Mouse (Mus musculus) forebrain, embryonic 11.5 days (tissue): ENCODE measurements around the gene Hoxa9. TPM values are rescaled to one million over a fixed set of nuclear protein-coding genes. Genes with fewer than 3 reads are reported as not detected.

Experiments used
- ATAC-seq: fragments of 200-750 bp; cut with Nextera tagmentation; replicated peaks from 2 replicates; pipeline ENCODE4 v1.8.0; 2017; ENCODE audit warnings: moderate TSS enrichment; ENCODE audit not compliant: low FRiP score
- DNase-seq: peaks from one replicate; pipeline ENCODE4 v3.0.0-alpha.2; 2017; ENCODE audit warnings: low spot score
- H3K27ac ChIP-seq: fragments of 300-500 bp; sonication (generic); 2 replicates; pipeline ENCODE4 v1.5.1; 2014; ENCODE audit warnings: low read depth, low read length
- H3K27me3 ChIP-seq: fragments of 300-500 bp; sonication (generic); 2 replicates; pipeline ENCODE4 v1.6.1; 2014; ENCODE audit warnings: mild to moderate bottlenecking, low read length, mixed read lengths; ENCODE audit not compliant: control insufficient read depth, insufficient read depth
- H3K36me3 ChIP-seq: fragments of 300-500 bp; sonication (generic); 2 replicates; pipeline ENCODE4 v1.6.1; 2014; ENCODE audit warnings: mild to moderate bottlenecking, low read length, moderate library complexity, mixed read lengths; ENCODE audit not compliant: control insufficient read depth, insufficient read depth
- H3K4me1 ChIP-seq: fragments of 300-500 bp; sonication (generic); replicated peaks from 2 replicates; pipeline ENCODE4 v1.6.1; 2014; ENCODE audit warnings: low read length, mixed read lengths; ENCODE audit not compliant: control insufficient read depth, insufficient read depth
- H3K4me2 ChIP-seq: fragments of 300-500 bp; sonication (generic); 2 replicates; pipeline ENCODE4 v1.6.1; 2014; ENCODE audit warnings: low read depth, mild to moderate bottlenecking, low read length, moderate library complexity, mixed read lengths; ENCODE audit not compliant: severe bottlenecking
- H3K4me3 ChIP-seq: fragments of 300-500 bp; sonication (generic); 2 replicates; pipeline ENCODE4 v1.5.1; 2014; ENCODE audit warnings: low read depth, low read length
- H3K9ac ChIP-seq: fragments of 300-500 bp; sonication (generic); 2 replicates; pipeline ENCODE4 v1.6.1; 2014; ENCODE audit warnings: low read length
- H3K9me3 ChIP-seq: fragments of 300-500 bp; sonication (generic); 2 replicates; pipeline ENCODE4 v1.6.1; 2016; ENCODE audit warnings: low read length, mixed read lengths; ENCODE audit not compliant: control insufficient read depth
- WGBS: fragments of 180-500 bp; shearing (Covaris S2); extraction: QIAGEN DNeasy Blood & Tissue Kit; methylation state at CpG from one replicate; pipeline ENCODE4 v1.1.7; 2014; 5-methylcytosine and 5-hydroxymethylcytosine counted together
- polyA plus RNA-seq: library from polyadenylated mRNA; unstranded; fragments of >200 nt; fragmentation: Nextera tagmentation; extraction: Ambion mirVana; gene quantifications from 2 replicates; pipeline ENCODE4 v1.2.1, GENCODE M21; 2014

Gene Hoxa9
- polyA plus RNA-seq, 1 experiment from 2014 or later = not detected

DNA sequence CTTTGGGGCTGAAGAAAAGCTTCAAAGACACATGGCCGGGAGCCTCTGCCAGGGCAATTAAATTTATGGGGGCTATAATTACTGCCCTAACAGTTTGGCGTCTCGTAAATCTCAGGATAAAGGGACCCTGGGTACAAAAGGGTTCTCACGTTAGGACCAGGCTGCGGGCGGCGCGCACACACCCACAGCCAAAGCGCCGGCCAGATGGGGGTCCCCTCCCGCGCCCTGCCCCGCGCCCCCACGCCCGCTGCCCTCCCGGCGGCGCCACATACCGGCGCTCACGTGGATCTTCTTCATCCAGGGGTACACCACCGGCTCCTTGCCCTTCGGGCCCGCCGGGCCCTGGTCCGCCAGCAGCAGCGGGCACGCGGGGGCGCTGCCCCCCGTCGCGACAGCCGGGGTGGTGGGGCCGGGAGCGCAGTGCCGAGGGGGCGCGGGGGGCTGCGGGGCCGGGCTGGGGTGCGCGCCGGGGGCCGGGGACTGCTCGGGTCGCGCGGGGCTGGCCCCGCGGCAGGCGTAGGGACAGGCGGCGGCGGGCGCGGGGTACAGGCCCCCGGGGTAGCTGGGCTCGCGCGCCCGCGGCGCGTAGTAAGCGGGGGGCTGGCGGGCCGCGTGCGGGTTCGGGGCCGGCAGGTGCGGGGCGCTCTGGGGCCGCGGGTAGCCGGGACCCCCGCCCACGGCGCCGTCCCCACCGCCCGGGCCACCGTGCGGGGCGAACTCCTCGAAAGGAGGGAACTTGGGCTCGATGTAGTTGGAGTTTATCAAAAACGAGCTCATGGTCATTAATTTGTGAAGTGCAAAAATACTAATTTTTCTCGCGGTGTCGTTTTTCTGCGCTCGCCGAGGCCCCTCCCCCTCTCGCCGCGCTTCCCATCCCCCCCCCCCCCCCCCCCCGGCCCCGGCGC lies 39.7 kb downstream of the Hoxa9 start, which contains the start of gene Hoxa4:
TSS of gene Hoxa4 (minus strand) at position 848 of the 905 bp plus-strand sequence.
- WGBS = under 1% methylated on average over 91 of the region's 102 CpGs
- no peaks in the 10 kb centered on the region for H3K36me3 ChIP-seq
- H3K4me1 ChIP-seq = peaks cover 10% of the 10 kb centered on the region; the same call in 1 of the 2 replicates
- DNase-seq (peak; percentile 58), ATAC-seq (no peak; the same call in 1 of the 2 replicates)
- no peak within 1 kb of the TSS for H3K27ac ChIP-seq
- no peak within 1 kb of the TSS; the same call in 1 of the 2 replicates for H3K9ac ChIP-seq
- H3K4me2 ChIP-seq = peak within 1 kb of the TSS; percentile 79
- no peaks in the 10 kb centered on the region for H3K9me3 ChIP-seq
- H3K27me3 ChIP-seq = peaks cover 100% of the 10 kb centered on the region
- H3K4me3 ChIP-seq = peak within 1 kb of the TSS; percentile 32

DNA sequence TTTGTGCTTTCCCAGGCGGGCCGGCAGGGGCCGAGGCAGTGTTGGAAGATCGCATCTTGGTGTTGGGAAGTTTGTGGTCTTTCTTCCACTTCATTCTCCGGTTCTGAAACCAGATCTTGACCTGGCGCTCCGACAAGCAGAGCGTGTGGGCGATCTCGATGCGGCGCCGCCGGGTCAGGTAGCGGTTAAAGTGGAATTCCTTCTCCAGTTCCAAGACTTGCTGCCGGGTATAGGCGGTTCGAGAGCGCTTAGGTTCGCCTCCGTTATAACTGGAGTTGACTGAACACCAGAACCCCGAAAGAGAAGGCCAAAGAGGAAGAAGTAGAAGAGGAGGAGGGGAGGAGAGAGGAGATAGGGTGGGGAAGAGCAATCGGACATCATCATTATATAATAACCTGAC lies 40.5 kb downstream of the Hoxa9 start:
- Histone ChIP-seq H3K4me3 (no peak overlapping the region), H3K27ac (no peak overlapping the region)

DNA sequence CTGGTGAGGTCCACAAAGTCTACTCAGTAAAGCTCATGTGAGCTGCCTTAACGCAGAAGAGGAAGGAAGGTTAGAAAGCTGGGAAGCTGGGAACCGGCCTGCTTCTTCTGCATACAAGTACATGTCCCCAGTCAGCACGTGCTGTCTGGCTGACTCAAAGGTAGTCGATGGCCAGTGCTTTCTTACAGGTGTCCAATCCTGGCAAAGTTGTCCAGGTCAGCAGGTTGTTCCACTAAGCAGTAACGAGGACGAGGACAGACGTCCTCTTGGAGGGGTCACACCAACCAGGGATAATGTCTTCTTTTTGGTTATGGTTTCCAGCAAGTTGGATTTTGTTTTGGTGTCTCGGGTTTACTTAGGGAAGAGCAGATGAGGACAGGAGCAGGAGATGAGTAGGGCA lies 41.0 kb downstream of the Hoxa9 start:
- no peak overlapping the region for H3K9ac ChIP-seq
- ATAC-seq = no peak
- no peak overlapping the region for H3K4me3 ChIP-seq
- H3K27me3 ChIP-seq = peaks cover 100% of the 10 kb centered on the region
- peaks cover 10% of the 10 kb centered on the region; the same call in 1 of the 2 replicates for H3K4me1 ChIP-seq
- peak; percentile 54 for DNase-seq
- 5% methylated on average over 8 of the region's 8 CpGs for WGBS
- no peak overlapping the region for H3K27ac ChIP-seq
- H3K9me3 ChIP-seq = no peaks in the 10 kb centered on the region
- no peaks in the 10 kb centered on the region for H3K36me3 ChIP-seq
- no peak overlapping the region for H3K4me2 ChIP-seq

More for the DNA sequence above, 40.5 kb downstream of the Hoxa9 start:
- Histone ChIP-seq H3K9ac (no peak overlapping the region), H3K4me1 (peaks cover 10% of the 10 kb centered on the region; the same call in 1 of the 2 replicates), H3K27me3 (peaks cover 100% of the 10 kb centered on the region), H3K36me3 (no peaks in the 10 kb centered on the region), H3K9me3 (no peaks in the 10 kb centered on the region), H3K4me2 (no peak overlapping the region)
- under 1% methylated on average over 23 of the region's 23 CpGs for WGBS
- DNase-seq (no peak), ATAC-seq (no peak)

DNA sequence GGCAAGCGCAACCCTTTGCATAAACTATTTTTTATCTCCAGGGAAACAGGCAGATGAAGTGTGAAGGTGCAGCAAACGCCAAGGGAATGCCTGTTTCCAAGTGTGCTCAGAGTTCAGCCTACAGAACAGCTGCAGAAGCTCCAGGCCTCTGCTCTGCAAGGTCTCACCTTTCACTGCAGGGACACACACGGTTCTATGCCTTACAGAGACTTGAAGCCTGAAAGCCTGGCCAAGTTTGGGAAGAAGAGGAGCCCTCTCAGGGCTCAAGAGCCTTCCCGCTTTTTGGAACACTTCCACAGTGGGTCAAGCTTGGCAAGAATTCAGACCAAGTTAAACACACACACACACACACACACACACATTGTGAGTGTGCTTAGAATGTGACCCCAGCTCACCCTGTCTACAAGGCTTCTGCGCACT lies 41.7 kb downstream of the Hoxa9 start:
- no peak overlapping the region for H3K27ac ChIP-seq
- H3K4me3 ChIP-seq = no peak overlapping the region
- H3K36me3 ChIP-seq = no peaks in the 10 kb centered on the region
- DNase-seq (peak; percentile 52), ATAC-seq (no peak)
- peaks cover 100% of the 10 kb centered on the region for H3K27me3 ChIP-seq
- 7% methylated on average over 5 of the region's 5 CpGs for WGBS
- no peak overlapping the region for H3K4me2 ChIP-seq
- peaks cover 10% of the 10 kb centered on the region; the same call in 1 of the 2 replicates for H3K4me1 ChIP-seq
- no peaks in the 10 kb centered on the region for H3K9me3 ChIP-seq
- H3K9ac ChIP-seq = no peak overlapping the region

DNA sequence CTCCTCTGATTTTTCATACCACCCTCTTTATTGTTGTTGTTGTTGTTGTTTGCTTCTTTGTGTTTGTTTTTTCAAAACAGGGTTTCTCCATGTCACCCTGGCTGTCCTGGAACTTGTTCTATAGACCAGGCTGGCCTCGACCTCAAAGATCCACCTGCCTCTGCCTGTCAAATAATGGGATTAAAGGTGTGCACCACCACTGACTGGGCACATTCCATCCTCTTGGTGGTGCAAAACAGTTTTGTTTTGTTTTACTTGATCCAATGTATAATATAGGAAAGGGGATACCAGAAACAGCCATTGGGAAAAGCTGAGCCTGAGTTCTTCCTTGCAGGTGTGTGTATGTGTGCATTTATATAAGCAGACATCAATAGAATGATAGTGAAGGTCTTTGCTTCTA lies 44.4 kb downstream of the Hoxa9 start:
- WGBS = 0% methylated on average over 1 of the region's 1 CpGs
- Histone ChIP-seq H3K4me2 (no peak overlapping the region), H3K27me3 (peaks cover 100% of the 10 kb centered on the region)

DNA sequence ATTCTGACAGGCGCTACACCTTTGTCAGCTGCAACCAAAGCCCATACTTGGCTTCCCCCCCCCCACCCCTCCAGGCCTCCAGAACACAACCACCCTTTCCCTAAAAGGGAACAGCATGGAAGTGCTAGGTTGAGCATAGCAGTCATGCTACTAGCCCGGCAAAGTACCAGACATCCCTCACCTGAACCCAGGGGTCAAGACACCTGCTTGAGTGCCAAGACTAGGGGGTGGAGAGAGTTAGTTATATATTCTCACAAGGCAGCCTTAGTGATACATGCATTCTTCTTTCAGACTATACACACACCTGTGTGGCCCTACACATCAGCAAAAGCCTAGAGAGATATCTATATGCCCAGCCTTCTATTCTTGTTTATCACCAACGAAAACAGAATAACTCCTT lies 45.1 kb downstream of the Hoxa9 start:
- H3K36me3 ChIP-seq = no peaks in the 10 kb centered on the region
- WGBS = 6% methylated on average over 3 of the region's 3 CpGs
- H3K4me2 ChIP-seq = no peak overlapping the region
- peaks cover 100% of the 10 kb centered on the region for H3K27me3 ChIP-seq
- H3K9ac ChIP-seq = no peak overlapping the region
- H3K4me3 ChIP-seq = no peak overlapping the region
- no peaks in the 10 kb centered on the region for H3K4me1 ChIP-seq
- H3K27ac ChIP-seq = no peak overlapping the region
- peak; percentile 46 for DNase-seq
- ATAC-seq = no peak
- H3K9me3 ChIP-seq = no peaks in the 10 kb centered on the region

More for the DNA sequence above, 44.4 kb downstream of the Hoxa9 start:
- Histone ChIP-seq H3K9me3 (no peaks in the 10 kb centered on the region), H3K27ac (no peak overlapping the region), H3K4me1 (peaks cover 4% of the 10 kb centered on the region; the same call in 1 of the 2 replicates), H3K9ac (no peak overlapping the region), H3K4me3 (no peak overlapping the region), H3K36me3 (no peaks in the 10 kb centered on the region)
- DNase-seq (peak; percentile 41), ATAC-seq (no peak)

DNA sequence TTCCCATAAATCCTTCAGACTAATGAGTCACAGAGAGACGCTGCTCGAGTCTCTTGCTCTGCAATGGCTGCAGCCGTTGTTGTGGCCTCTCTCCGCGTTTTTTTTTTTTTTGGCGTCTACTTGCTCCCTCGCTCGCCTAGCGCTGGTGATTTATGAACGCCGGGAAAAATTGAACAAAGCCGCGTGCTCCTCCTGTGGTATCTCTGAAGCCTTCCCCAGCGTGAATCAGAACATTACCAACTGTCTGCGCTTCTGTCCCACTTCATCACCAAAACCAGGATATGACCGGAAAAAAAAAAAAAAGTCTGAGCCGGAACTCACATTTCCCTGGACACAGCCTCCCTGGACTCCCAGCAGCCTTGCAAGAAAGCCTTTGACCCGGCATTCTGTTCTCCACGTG lies 45.7 kb downstream of the Hoxa9 start:
- Histone ChIP-seq H3K36me3 (no peaks in the 10 kb centered on the region), H3K4me3 (no peak overlapping the region), H3K27me3 (peaks cover 100% of the 10 kb centered on the region), H3K4me2 (no peak overlapping the region), H3K9ac (no peak overlapping the region), H3K27ac (no peak overlapping the region), H3K4me1 (no peaks in the 10 kb centered on the region), H3K9me3 (no peaks in the 10 kb centered on the region)
- WGBS = 2% methylated on average over 19 of the region's 19 CpGs
- DNase-seq (peak; percentile 44), ATAC-seq (no peak)

DNA sequence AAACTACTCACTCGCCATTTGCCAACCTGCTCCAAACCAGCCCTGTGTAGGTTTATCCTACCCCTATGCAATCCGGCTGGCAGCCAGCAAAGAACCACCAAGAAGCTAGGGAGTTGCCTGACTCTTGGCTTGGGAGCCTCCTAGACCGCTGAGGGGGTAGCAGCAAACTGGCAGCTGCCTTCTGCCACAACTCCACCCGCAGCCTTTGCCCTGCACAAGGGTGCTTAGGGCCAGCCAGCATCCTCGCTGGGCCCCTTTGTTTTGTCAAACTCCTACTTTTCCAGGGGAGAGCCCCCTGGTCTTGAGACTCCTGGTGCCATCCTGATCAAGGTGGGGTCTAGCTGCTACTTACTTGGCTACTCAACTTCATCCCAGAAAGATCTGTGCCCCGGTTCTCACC lies 46.2 kb downstream of the Hoxa9 start:
- no peak for ATAC-seq
- no peak overlapping the region for H3K9ac ChIP-seq

More for the DNA sequence above, 46.2 kb downstream of the Hoxa9 start:
- H3K4me1 ChIP-seq = no peaks in the 10 kb centered on the region
- H3K36me3 ChIP-seq = no peaks in the 10 kb centered on the region
- no peaks in the 10 kb centered on the region for H3K9me3 ChIP-seq
- DNase-seq = peak; percentile 47
- peaks cover 100% of the 10 kb centered on the region for H3K27me3 ChIP-seq
- no peak overlapping the region for H3K4me3 ChIP-seq
- no peak overlapping the region for H3K4me2 ChIP-seq
- 3% methylated on average over 6 of the region's 6 CpGs for WGBS
- no peak overlapping the region for H3K27ac ChIP-seq
